Mouse (Mus musculus): Measurements from ENCODE around the gene Ice2.

- no peak for TF ChIP-seq CTCF (IDR thresholded peaks at IDR 0.05; ENCODE audit: control insufficient read depth, insufficient read depth, insufficient replicate concordance, low read depth, low read length)
- no peak for TF ChIP-seq POLR2A (IDR thresholded peaks at IDR 0.05; ENCODE audit: control insufficient read depth, low read depth, low read length)
Measured at GRCm38 (mm10) chr9:69358797-69359196, 38.9 kb upstream of the Ice2 start.
